22 mouse cellular contexts compared by ENCODE assay signal in genomic region chr5:134776551-134776950, GRCm38 (mm10). TPM values are rescaled to one million over a fixed set of nuclear protein-coding genes. Genes with fewer than 3 reads are reported as not detected.
DNase-seq lines count a peak whose midpoint lies in the region; ATAC-seq lines count a peak whose summit lies in the region.
"Had no signal": no experiment of that assay in that cellular context is flagged by ENCODE, and none has a peak within 500 bp of the region (broad histone marks: within the 10 kb centered on the region; RNA-seq: fewer than 3 reads in every experiment).

No protein-coding gene starts in this region.

- no peak overlapping the region for H3K4me3 ChIP-seq in heart, embryonic 13.5 days
- no peak overlapping the region for H3K4me3 ChIP-seq in heart, embryonic 10.5 days
- no peak overlapping the region for H3K4me3 ChIP-seq in limb, embryonic 12.5 days (replicated peaks)
- no peak overlapping the region for H3K4me3 ChIP-seq in limb, embryonic 10.5 days
- no peak overlapping the region for H3K4me3 ChIP-seq in embryonic facial prominence, embryonic 15.5 days (replicated peaks)
- H3K4me3 ChIP-seq in limb, embryonic 15.5 days = no peak overlapping the region
- H3K4me3 ChIP-seq: forebrain, embryonic 12.5 days; gastrocnemius, adult 2 months; hindbrain, embryonic 10.5 days had no signal

- H3K27ac ChIP-seq in heart, embryonic 13.5 days (replicated peaks) = peak overlapping the region; percentile 15
- no peak overlapping the region for H3K27ac ChIP-seq in heart, embryonic 10.5 days
- H3K27ac ChIP-seq in limb, embryonic 12.5 days = peak overlapping the region; percentile 7
- no peak overlapping the region for H3K27ac ChIP-seq in limb, embryonic 10.5 days
- peak overlapping the region; percentile 48; the same call in 1 of the 2 replicates for H3K27ac ChIP-seq in embryonic facial prominence, embryonic 15.5 days (replicated peaks)
- 0 out of 2 replicates have a peak overlapping the region, but pooled peaks have one; percentile 7 for H3K27ac ChIP-seq in limb, embryonic 15.5 days
- H3K27ac ChIP-seq: forebrain, embryonic 12.5 days; gastrocnemius, adult 2 months; hindbrain, embryonic 10.5 days; hindbrain, embryonic 14.5 days had no signal

- no peak overlapping the region for H3K4me2 ChIP-seq in heart, embryonic 13.5 days
- H3K4me2 ChIP-seq in limb, embryonic 12.5 days = no peak overlapping the region
- H3K4me2 ChIP-seq in embryonic facial prominence, embryonic 15.5 days (replicated peaks) = no peak overlapping the region
- H3K4me2 ChIP-seq in limb, embryonic 15.5 days = no peak overlapping the region
- H3K4me2 ChIP-seq: forebrain, embryonic 12.5 days; hindbrain, embryonic 14.5 days had no signal

- peaks cover 26% of the 10 kb centered on the region for H3K4me1 ChIP-seq in heart, embryonic 13.5 days
- H3K4me1 ChIP-seq in heart, embryonic 10.5 days = peaks cover 18% of the 10 kb centered on the region
- H3K4me1 ChIP-seq in limb, embryonic 12.5 days (replicated peaks) = peaks cover 15% of the 10 kb centered on the region; the same call in 1 of the 2 replicates
- peaks cover 25% of the 10 kb centered on the region for H3K4me1 ChIP-seq in limb, embryonic 10.5 days
- peaks cover 6% of the 10 kb centered on the region; the same call in 1 of the 2 replicates for H3K4me1 ChIP-seq in embryonic facial prominence, embryonic 15.5 days
- peaks cover 27% of the 10 kb centered on the region for H3K4me1 ChIP-seq in limb, embryonic 15.5 days
- H3K4me1 ChIP-seq: forebrain, embryonic 12.5 days; hindbrain, embryonic 10.5 days had no signal

- H3K36me3 ChIP-seq in heart, embryonic 13.5 days = no peaks in the 10 kb centered on the region
- no peaks in the 10 kb centered on the region for H3K36me3 ChIP-seq in heart, embryonic 10.5 days
- no peaks in the 10 kb centered on the region for H3K36me3 ChIP-seq in limb, embryonic 12.5 days
- H3K36me3 ChIP-seq in limb, embryonic 10.5 days = no peaks in the 10 kb centered on the region
- no peaks in the 10 kb centered on the region for H3K36me3 ChIP-seq in embryonic facial prominence, embryonic 15.5 days
- no peaks in the 10 kb centered on the region for H3K36me3 ChIP-seq in limb, embryonic 15.5 days
- H3K36me3 ChIP-seq: forebrain, embryonic 12.5 days; hindbrain, embryonic 10.5 days had no signal

- H3K9me3 ChIP-seq in heart, embryonic 13.5 days = no peaks in the 10 kb centered on the region
- H3K9me3 ChIP-seq in heart, embryonic 10.5 days = no peaks in the 10 kb centered on the region
- H3K9me3 ChIP-seq in limb, embryonic 12.5 days = 0 out of 2 replicates have a peak, but pooled peaks cover 6% of the 10 kb centered on the region
- H3K9me3 ChIP-seq in limb, embryonic 10.5 days (replicated peaks) = no peaks in the 10 kb centered on the region
- H3K9me3 ChIP-seq in embryonic facial prominence, embryonic 15.5 days (replicated peaks) = no peaks in the 10 kb centered on the region
- no peaks in the 10 kb centered on the region for H3K9me3 ChIP-seq in limb, embryonic 15.5 days
- H3K9me3 ChIP-seq: forebrain, embryonic 12.5 days; hindbrain, embryonic 10.5 days had no signal

- no peak overlapping the region for H3K9ac ChIP-seq in heart, embryonic 13.5 days
- no peak overlapping the region for H3K9ac ChIP-seq in limb, embryonic 12.5 days (replicated peaks)
- H3K9ac ChIP-seq in embryonic facial prominence, embryonic 15.5 days = no peak overlapping the region
- H3K9ac ChIP-seq in limb, embryonic 15.5 days = no peak overlapping the region
- H3K9ac ChIP-seq: forebrain, embryonic 12.5 days; hindbrain, embryonic 14.5 days had no signal

- ATAC-seq in heart, embryonic 13.5 days (ENCODE audit: extremely low read depth, insufficient number of reproducible peaks, low FRiP score, low TSS enrichment) = no peak
- no peak for ATAC-seq in limb, embryonic 12.5 days (ENCODE audit: insufficient number of reproducible peaks, insufficient read depth, low FRiP score, low TSS enrichment, low read depth)
- ATAC-seq in embryonic facial prominence, embryonic 15.5 days (ENCODE audit: insufficient number of reproducible peaks, low FRiP score, low TSS enrichment, low read depth) = 0 out of 2 replicates have a peak, but pooled peaks have one; percentile 4
- no peak for ATAC-seq in limb, embryonic 15.5 days (ENCODE audit: insufficient number of reproducible peaks, low FRiP score, low TSS enrichment, low read depth)
- no peak for ATAC-seq in inflammation-experienced regulatory T-cells, adult 6 months
- ATAC-seq: activated CD4-positive, CD25-positive, alpha-beta regulatory T cell, adult 4 months; forebrain, embryonic 16.5 days; Patski had no signal

- no peaks in the 10 kb centered on the region for H3K27me3 ChIP-seq in heart, embryonic 13.5 days (replicated peaks)
- H3K27me3 ChIP-seq in heart, embryonic 10.5 days (ENCODE audit: insufficient read depth, poor library complexity, severe bottlenecking) = no peaks in the 10 kb centered on the region; the same call in 1 of the 2 replicates
- H3K27me3 ChIP-seq in limb, embryonic 12.5 days = peaks cover 17% of the 10 kb centered on the region
- no peaks in the 10 kb centered on the region for H3K27me3 ChIP-seq in limb, embryonic 10.5 days (ENCODE audit: low read depth, poor library complexity, severe bottlenecking)
- no peaks in the 10 kb centered on the region for H3K27me3 ChIP-seq in embryonic facial prominence, embryonic 15.5 days
- 0 out of 2 replicates have a peak, but pooled peaks cover 4% of the 10 kb centered on the region for H3K27me3 ChIP-seq in limb, embryonic 15.5 days
- H3K27me3 ChIP-seq: forebrain, embryonic 12.5 days; Patski had no signal

- no peak for DNase-seq in heart, embryonic 10.5 days (ENCODE audit: low spot score)
- DNase-seq in limb, embryonic 10.5 days (ENCODE audit: low spot score) = no peak
- DNase-seq in frontal cortex, postnatal 36 days (ENCODE audit: low spot score in 2 of 2) = no peak
- DNase-seq: adrenal gland, postnatal 14 days; cerebellum, adult 18-20 months; cerebellum, adult 9-11 months; cerebellum, postnatal 36 days; gastrocnemius, adult 2 months; gastrocnemius, postnatal 25 days; kidney, adult 18-20 months had no signal

- WGBS in heart, embryonic 13.5 days = 69% methylated on average over 12 of the region's 12 CpGs
- 79% methylated on average over 12 of the region's 12 CpGs for WGBS in heart, embryonic 10.5 days
- 34% methylated on average over 12 of the region's 12 CpGs for WGBS in limb, embryonic 12.5 days
- 70% methylated on average over 12 of the region's 12 CpGs for WGBS in limb, embryonic 10.5 days
- WGBS in embryonic facial prominence, embryonic 15.5 days = 36% methylated on average over 12 of the region's 12 CpGs
- WGBS in limb, embryonic 15.5 days = 21% methylated on average over 12 of the region's 12 CpGs

RNA-seq across cellular contexts. Expression of gene Eln, which starts 29.4 kb away (rescaled TPM):
- 266 and 283 TPM in 2 replicates for polyA plus RNA-seq in heart, embryonic 13.5 days (2015; fragmentation: Nextera tagmentation; extraction: Ambion mirVana)
- polyA plus RNA-seq in heart, embryonic 10.5 days (2016; fragmentation: Nextera tagmentation; extraction: Ambion mirVana) = 4.8 and 8.0 TPM in 2 replicates
- 12.4 and 12.9 TPM in 2 replicates for polyA plus RNA-seq in limb, embryonic 12.5 days (2016; fragmentation: Nextera tagmentation; extraction: Ambion mirVana)
- 1.0 and 4.2 TPM in 2 replicates for polyA plus RNA-seq in limb, embryonic 10.5 days (2016; fragmentation: Nextera tagmentation; extraction: Ambion mirVana)
- polyA plus RNA-seq in embryonic facial prominence, embryonic 15.5 days (2015; fragmentation: Nextera tagmentation; extraction: Ambion mirVana) = 289 and 312 TPM in 2 replicates
- polyA plus RNA-seq in limb, embryonic 15.5 days (2015; fragmentation: Nextera tagmentation; extraction: Ambion mirVana) = 178 and 206 TPM in 2 replicates
- under 1 TPM in 1 of 3 experiments, not detected in 2; 0.19 TPM for polyA plus RNA-seq in inflammation-experienced regulatory T-cells, adult 6 months (2017; shearing (Covaris generic))
- polyA plus RNA-seq: C2C12, Patski had no signal

Comparison
In these comparisons a context has a peak if more than half of its experiments do, and no peak if none do; other contexts are left out.
1. H3K27ac ChIP-seq: peak in heart, embryonic 13.5 days (single experiment), limb, embryonic 12.5 days (single experiment), embryonic facial prominence, embryonic 15.5 days (single experiment) and limb, embryonic 15.5 days (single experiment); none in heart, embryonic 10.5 days (single experiment) and limb, embryonic 10.5 days (single experiment).
2. RNA of gene Eln, which starts 29.4 kb away (polyA plus RNA-seq): 289 to 312 TPM in embryonic facial prominence, embryonic 15.5 days, 266 to 283 TPM in heart, embryonic 13.5 days and 178 to 206 TPM in limb, embryonic 15.5 days; 12.4 to 12.9 TPM in limb, embryonic 12.5 days, 4.8 to 8.0 TPM in heart, embryonic 10.5 days, 1.0 to 4.2 TPM in limb, embryonic 10.5 days and 0.19 TPM in inflammation-experienced regulatory T-cells, adult 6 months; every median in the first group is over 10 times any median in the second.